Mouse (Mus musculus) kidney, postnatal 4 days (tissue): ENCODE data around the gene Rdh16.
"Not testable (repeated sequence)": the region's sequence is repeated elsewhere in the genome, so short reads cannot be mapped to it uniquely, and the experiment has no call there.

ENCODE experiments used
- DNase-seq, 2 experiments: peaks; one replicate each; pipeline ENCODE4 v3.0.0; 2021; ENCODE audit warnings: mixed read lengths in 2 of 2

Gene Rdh16

GRCm38 (mm10) chr10:127835292-127835691 is 34.3 kb downstream of the Rdh16 start:
- peak; percentile 23 to 33 for DNase-seq

GRCm38 (mm10) chr10:127837793-127838192 is 36.8 kb downstream of the Rdh16 start:
- DNase-seq: not testable (repeated sequence)

- no peak for DNase-seq
These were observed 37.6 kb downstream of the Rdh16 start for GRCm38 (mm10) chr10:127838539-127838938.

GRCm38 (mm10) chr10:127840776-127841175 is 39.8 kb downstream of the Rdh16 start:
- no peak for DNase-seq

- DNase-seq: not testable (repeated sequence)
These were observed 45.0 kb downstream of the Rdh16 start for GRCm38 (mm10) chr10:127845945-127846344.

- DNase-seq: peak; percentile 61 to 74
These were observed 47.1 kb downstream of the Rdh16 start for GRCm38 (mm10) chr10:127848089-127848488.

- no peak for DNase-seq
These were observed 48.7 kb downstream of the Rdh16 start, which contains the start of gene Rdh19 for GRCm38 (mm10) chr10:127849628-127850027. Gene Rdh19, plus strand, starts transcription at chr10:127849928.

GRCm38 (mm10) chr10:127856376-127856775 is 55.4 kb downstream of the Rdh16 start:
- no peak for DNase-seq

- DNase-seq: peak; percentile 23 to 50
These were observed 64.0 kb downstream of the Rdh16 start for GRCm38 (mm10) chr10:127864931-127865330.

- DNase-seq: no peak
These were observed 65.3 kb downstream of the Rdh16 start, which contains the start of gene Rdh16f2 for GRCm38 (mm10) chr10:127866232-127866631. Gene Rdh16f2, plus strand, starts transcription at chr10:127866474.

GRCm38 (mm10) chr10:127872484-127872883 is 71.5 kb downstream of the Rdh16 start:
- peak in 1 of 2 experiments; percentile 28 for DNase-seq

- peak; percentile 81 to 88 for DNase-seq
These were observed 76.7 kb downstream of the Rdh16 start for GRCm38 (mm10) chr10:127877681-127878080.

- DNase-seq: no peak
These were observed 77.5 kb downstream of the Rdh16 start for GRCm38 (mm10) chr10:127878262-127879057.

GRCm38 (mm10) chr10:127879155-127879688 is 78.3 kb downstream of the Rdh16 start:
- peak; percentile 19 to 36 for DNase-seq

GRCm38 (mm10) chr10:127881041-127881440 is 80.1 kb downstream of the Rdh16 start:
- no peak for DNase-seq

GRCm38 (mm10) chr10:127886551-127886950 is 85.6 kb downstream of the Rdh16 start:
- no peak for DNase-seq

GRCm38 (mm10) chr10:127886971-127887370 is 86.0 kb downstream of the Rdh16 start:
- DNase-seq: peak in 1 of 2 experiments; percentile 24

GRCm38 (mm10) chr10:127888605-127889004 is 87.7 kb downstream of the Rdh16 start, which contains the start of gene Rdh7:
Gene Rdh7, minus strand, starts transcription at chr10:127888817.
- DNase-seq: no peak

- no peak for DNase-seq
These were observed 90.5 kb downstream of the Rdh16 start for GRCm38 (mm10) chr10:127891481-127891880.

GRCm38 (mm10) chr10:127893163-127894022 is 92.4 kb downstream of the Rdh16 start:
- DNase-seq: peak; percentile 31 to 61
